Mouse (Mus musculus) testis, adult 2 months (tissue): ENCODE results near the gene Zfp800. TPM values are rescaled to one million over a fixed set of nuclear protein-coding genes. Genes with fewer than 3 reads are reported as not detected.

Experiments used
- H3K27ac ChIP-seq: fragments of 200-500 bp; 2 replicates; pipeline ENCODE4 v1.5.1; 2012; ENCODE audit warnings: low read depth, low read length; ENCODE audit not compliant: control insufficient read depth, insufficient read depth
- H3K27me3 ChIP-seq: fragments of 200-500 bp; 2 replicates; pipeline ENCODE4 v1.6.1; 2012; ENCODE audit warnings: mild to moderate bottlenecking, low read length, moderate library complexity; ENCODE audit not compliant: control insufficient read depth, insufficient read depth
- H3K36me3 ChIP-seq: fragments of 200-500 bp; 2 replicates; pipeline ENCODE4 v1.6.1; 2012; ENCODE audit warnings: mild to moderate bottlenecking, low read length; ENCODE audit not compliant: control insufficient read depth, insufficient read depth
- H3K4me1 ChIP-seq: fragments of 200-500 bp; 2 replicates; pipeline ENCODE4 v1.6.1; 2012; ENCODE audit warnings: low read length; ENCODE audit not compliant: control insufficient read depth, insufficient read depth
- H3K4me3 ChIP-seq: fragments of 200-500 bp; 2 replicates; pipeline ENCODE4 v1.5.1; 2012; ENCODE audit warnings: low read depth, mild to moderate bottlenecking, low read length, moderate library complexity, mixed read lengths; ENCODE audit not compliant: control insufficient read depth
- CTCF ChIP-seq: fragments of 200-500 bp; IDR thresholded peaks from 2 replicates; pipeline ENCODE4 v1.5.1; 2012; ENCODE audit warnings: low read depth, mild to moderate bottlenecking, inconsistent platforms, low read length, moderate library complexity; ENCODE audit not compliant: control insufficient read depth, insufficient read depth, insufficient replicate concordance
- POLR2A ChIP-seq: fragments of 200-500 bp; IDR thresholded peaks from 2 replicates; pipeline ENCODE4 v1.6.1; 2012; ENCODE audit warnings: low read depth, mild to moderate bottlenecking, inconsistent platforms, low read length, moderate library complexity; ENCODE audit not compliant: control insufficient read depth
- polyA plus RNA-seq: library from polyadenylated mRNA; depleted of rRNA; stranded (reverse); fragments of >200 nt; gene quantifications from 2 replicates; pipeline ENCODE4 v1.2.3, GENCODE M21; 2012; rRNA removed

Zfp800 gene
- polyA plus RNA-seq, 1 experiment: 5.2 TPM

- Histone ChIP-seq H3K36me3 (no peaks in the 10 kb centered on the region), H3K4me1 (no peaks in the 10 kb centered on the region), H3K4me3 (no peak overlapping the region), H3K27me3 (no peaks in the 10 kb centered on the region), H3K27ac (no peak overlapping the region)
- TF ChIP-seq CTCF (no peak), POLR2A (no peak)
These were observed 203.9 kb downstream of the Zfp800 start for GRCm38 (mm10) chr6:28193901-28194300.

GRCm38 (mm10) chr6:28191935-28192334, 205.9 kb downstream of the Zfp800 start:
- Histone ChIP-seq H3K36me3 (no peaks in the 10 kb centered on the region), H3K4me3 (no peak overlapping the region), H3K27me3 (no peaks in the 10 kb centered on the region), H3K27ac (no peak overlapping the region), H3K4me1 (peaks cover 2% of the 10 kb centered on the region; the same call in 1 of the 2 replicates)
- TF ChIP-seq POLR2A (no peak), CTCF (no peak)

Other genes with a start within 250 kb of the Zfp800 start
- gene Arf5, start 25.6 kb upstream of the Zfp800 start, polyA plus RNA-seq: 154 and 184 TPM in 2 replicates
- gene Fscn3, start 29.8 kb upstream of the Zfp800 start, polyA plus RNA-seq: 400 and 451 TPM in 2 replicates
- 11.1 and 12.1 TPM in 2 replicates for gene Gcc1, start 30.4 kb upstream of the Zfp800 start, polyA plus RNA-seq
- 0.19 TPM in 1 of 2 replicates, not detected in the other for gene Pax4, start 51.3 kb upstream of the Zfp800 start, polyA plus RNA-seq
- 11.4 and 14.3 TPM in 2 replicates for gene Snd1, start 77.1 kb upstream of the Zfp800 start, polyA plus RNA-seq